Mouse (Mus musculus): Measurements from ENCODE around the gene Trim14. TPM values are rescaled to one million over a fixed set of nuclear protein-coding genes. Genes with fewer than 3 reads are reported as not detected.
A peak's percentile ranks its signal among the peaks of the same experiment; 100 is the strongest.

Trim14 gene
- total and polyA plus RNA-seq, 3 experiments: 11.6 to 35.4 (median 26.5) TPM

GRCm38 (mm10) chr4:46457186-46457585, 78.8 kb downstream of the Trim14 start:
- Histone ChIP-seq H3K4me2 (ENCODE audit: insufficient read depth, low read depth, poor library complexity, severe bottlenecking) (no peak overlapping the region; the same call in 1 of the 2 replicates), H3K9me3 (replicated peaks; ENCODE audit: low read length) (no peaks in the 10 kb centered on the region), H3K27me3 (replicated peaks) (no peaks in the 10 kb centered on the region), H3K79me2 (replicated peaks; ENCODE audit: control insufficient read depth, extremely low read depth, insufficient read depth, poor library complexity, severe bottlenecking) (peaks cover 98% of the 10 kb centered on the region), H3K36me3 (replicated peaks in 1 of 2; ENCODE audit: control insufficient read depth in 1 of 2, insufficient read depth in 1 of 2, low read length in 1 of 2) (peaks cover 18 to 66% of the 10 kb centered on the region in 2 experiments), H3K27ac (ENCODE audit: insufficient read depth, low read depth) (peak overlapping the region; percentile 46; the same call in 1 of the 2 replicates), H3K4me3 (replicated peaks in 1 of 3; ENCODE audit: low read depth in 2 of 3, low read length in 2 of 3, poor library complexity in 1 of 3) (no peak overlapping the region), H3K4me1 (ENCODE audit: control insufficient read depth in 1 of 2, insufficient read depth in 2 of 2) (peaks cover 21 to 78% of the 10 kb centered on the region in 2 experiments; a peak in 3 of 4 replicates), H3K9ac (ENCODE audit: insufficient read depth, low read depth) (0 out of 2 replicates have a peak overlapping the region, but pooled peaks have one; percentile 5)
- in situ Hi-C loops (cut with MboI; ENCODE audit: low pct_ligation_motif_present, low pct_unique_long_range_greater_than_20kb, low sequenced_read_pairs): no loop called here
- DNase-seq (ENCODE audit: extremely low read depth): no peak
- dilution Hi-C loops (cut with MboI; ENCODE audit: extremely low pct_ligation_motif_present, extremely low pct_unique_long_range_greater_than_20kb, low sequenced_read_pairs): no loop called here
- no peak for TF ChIP-seq MAFK (IDR thresholded peaks at IDR 0.05; ENCODE audit: insufficient replicate concordance, low read length)
- TF ChIP-seq TBP (conservative IDR thresholded peaks at IDR 0.05; ENCODE audit: low read depth, low read length): no peak
- TF ChIP-seq MAX (IDR thresholded peaks at IDR 0.05; ENCODE audit: low read length): no peak
- TF ChIP-seq ZC3H11A (IDR thresholded peaks at IDR 0.05; ENCODE audit: low read depth, low read length): no peak
- TF ChIP-seq TCF12 (IDR thresholded peaks at IDR 0.05; ENCODE audit: low read depth, low read length): no peak
- no peak for TF ChIP-seq SIN3A (IDR thresholded peaks at IDR 0.05; ENCODE audit: low read length)
- no peak for TF ChIP-seq POLR2A (IDR thresholded peaks at IDR 0.05; ENCODE audit: low read depth, low read length)
- no peak for TF ChIP-seq MYC (IDR thresholded peaks at IDR 0.05; ENCODE audit: low read depth, low read length)
- TF ChIP-seq POLR2AphosphoS2 (IDR thresholded peaks at IDR 0.05; ENCODE audit: low read depth, low read length): no peak
- no peak for TF ChIP-seq ETS1 (conservative IDR thresholded peaks at IDR 0.05; ENCODE audit: low read depth, low read length)
- no peak for TF ChIP-seq MAZ (IDR thresholded peaks at IDR 0.05; ENCODE audit: low read depth, low read length)
- TF ChIP-seq NRF1 (IDR thresholded peaks at IDR 0.05; ENCODE audit: low read depth, low read length): no peak
- TF ChIP-seq MEF2A (IDR thresholded peaks at IDR 0.05; ENCODE audit: borderline replicate concordance, low read depth, low read length): no peak
- no peak for TF ChIP-seq RAD21 (IDR thresholded peaks at IDR 0.05; ENCODE audit: low read depth, low read length)
- no peak for TF ChIP-seq NELFE (IDR thresholded peaks at IDR 0.05; ENCODE audit: low read depth, low read length)
- no peak for TF ChIP-seq BHLHE40 (IDR thresholded peaks at IDR 0.05; ENCODE audit: low read depth, low read length)
- no peak for TF ChIP-seq JUND (conservative IDR thresholded peaks at IDR 0.05; ENCODE audit: low read depth, low read length)
- no peak for TF ChIP-seq USF2 (conservative IDR thresholded peaks at IDR 0.05; ENCODE audit: low read depth, low read length)
- TF ChIP-seq HCFC1 (IDR thresholded peaks at IDR 0.05; ENCODE audit: low read depth, low read length): no peak
- TF ChIP-seq UBTF (IDR thresholded peaks at IDR 0.05; ENCODE audit: low read depth, low read length): no peak

GRCm38 (mm10) chr4:46456762-46457161, 79.2 kb downstream of the Trim14 start:
- 0 out of 2 replicates have a peak overlapping the region, but pooled peaks have one; percentile 5 for H3K9ac ChIP-seq (ENCODE audit: insufficient read depth, low read depth)
- dilution Hi-C loops (cut with MboI; ENCODE audit: extremely low pct_ligation_motif_present, extremely low pct_unique_long_range_greater_than_20kb, low sequenced_read_pairs): no loop called here
- H3K9me3 ChIP-seq (replicated peaks; ENCODE audit: low read length): no peaks in the 10 kb centered on the region
- H3K4me2 ChIP-seq (ENCODE audit: insufficient read depth, low read depth, poor library complexity, severe bottlenecking): peak overlapping the region; percentile 59
- peaks cover 17 to 62% of the 10 kb centered on the region in 2 experiments for H3K36me3 ChIP-seq (replicated peaks in 1 of 2; ENCODE audit: control insufficient read depth in 1 of 2, insufficient read depth in 1 of 2, low read length in 1 of 2)
- peaks cover 99% of the 10 kb centered on the region for H3K79me2 ChIP-seq (replicated peaks; ENCODE audit: control insufficient read depth, extremely low read depth, insufficient read depth, poor library complexity, severe bottlenecking)
- peak; percentile 44 for DNase-seq (ENCODE audit: extremely low read depth)
- no peaks in the 10 kb centered on the region for H3K27me3 ChIP-seq (replicated peaks)
- in situ Hi-C loops (cut with MboI; ENCODE audit: low pct_ligation_motif_present, low pct_unique_long_range_greater_than_20kb, low sequenced_read_pairs): no loop called here
- peaks cover 21 to 74% of the 10 kb centered on the region in 2 experiments; a peak in 3 of 4 replicates for H3K4me1 ChIP-seq (ENCODE audit: control insufficient read depth in 1 of 2, insufficient read depth in 2 of 2)
- H3K4me3 ChIP-seq (replicated peaks in 1 of 3; ENCODE audit: low read depth in 2 of 3, low read length in 2 of 3, poor library complexity in 1 of 3): no peak overlapping the region
- TF ChIP-seq SIN3A (IDR thresholded peaks at IDR 0.05; ENCODE audit: low read length) (peak; percentile 51; the same call in 1 of the 2 replicates), TCF12 (IDR thresholded peaks at IDR 0.05; ENCODE audit: low read depth, low read length) (0 out of 2 replicates have a peak, but pooled peaks have one; percentile 6), POLR2A (IDR thresholded peaks at IDR 0.05; ENCODE audit: low read depth, low read length) (0 out of 2 replicates have a peak, but pooled peaks have one; percentile 15), ZKSCAN1 (IDR thresholded peaks at IDR 0.05; ENCODE audit: borderline replicate concordance, low read depth, low read length) (no peak), BHLHE40 (IDR thresholded peaks at IDR 0.05; ENCODE audit: low read depth, low read length) (0 out of 2 replicates have a peak, but pooled peaks have one; percentile 27), MYC (IDR thresholded peaks at IDR 0.05; ENCODE audit: low read depth, low read length) (0 out of 2 replicates have a peak, but pooled peaks have one; percentile 52), MEF2A (IDR thresholded peaks at IDR 0.05; ENCODE audit: borderline replicate concordance, low read depth, low read length) (0 out of 2 replicates have a peak, but pooled peaks have one; percentile 17), HCFC1 (IDR thresholded peaks at IDR 0.05; ENCODE audit: low read depth, low read length) (no peak), MXI1 (IDR thresholded peaks at IDR 0.05; ENCODE audit: low read depth, low read length) (0 out of 2 replicates have a peak, but pooled peaks have one; percentile 54)
- peak overlapping the region; percentile 46; the same call in 1 of the 2 replicates for H3K27ac ChIP-seq (ENCODE audit: insufficient read depth, low read depth)

All from CH12.LX (cell line).